Mouse (Mus musculus) activated CD4-positive, CD25-positive, alpha-beta regulatory T cell, adult 4 months (primary cell): Measurements from ENCODE around the gene Cers6. TPM values are rescaled to one million over a fixed set of nuclear protein-coding genes. Genes with fewer than 3 reads are reported as not detected.

Experiments used
- ATAC-seq: one replicate; pipeline ENCODE4 v1.8.0; 2017
- polyA plus RNA-seq, 2 experiments: library from polyadenylated mRNA; unstranded; fragments of 100-300 nt; shearing (Covaris generic); gene quantifications; one replicate each; pipeline ENCODE4 v1.2.1; 2017

Gene Cers6
- polyA plus RNA-seq, 2 experiments from 2014 or later, result 1.7 to 4.2 TPM

GRCm38 (mm10) chr2:68884573-68884972, 23.3 kb downstream of the Cers6 start:
- no peak for ATAC-seq

GRCm38 (mm10) chr2:68885206-68885605, 24.0 kb downstream of the Cers6 start:
- ATAC-seq, result no peak

GRCm38 (mm10) chr2:68885766-68886496, 24.7 kb downstream of the Cers6 start:
- ATAC-seq, result no peak

- no peak for ATAC-seq
Measured at GRCm38 (mm10) chr2:68886661-68887060, 25.4 kb downstream of the Cers6 start.

GRCm38 (mm10) chr2:68888094-68888705, 27.0 kb downstream of the Cers6 start:
- no peak for ATAC-seq

- ATAC-seq, result no peak
Measured at GRCm38 (mm10) chr2:68889661-68890170, 28.5 kb downstream of the Cers6 start.

GRCm38 (mm10) chr2:68892476-68892875, 31.2 kb downstream of the Cers6 start:
- ATAC-seq, result no peak

- no peak for ATAC-seq
Measured at GRCm38 (mm10) chr2:68895044-68895764, 34.0 kb downstream of the Cers6 start.

GRCm38 (mm10) chr2:68896196-68896595, 35.0 kb downstream of the Cers6 start:
- ATAC-seq, result no peak

GRCm38 (mm10) chr2:68899770-68900521, 38.7 kb downstream of the Cers6 start:
- ATAC-seq, result no peak

- no peak for ATAC-seq
Measured at GRCm38 (mm10) chr2:68900640-68901378, 39.6 kb downstream of the Cers6 start.

- no peak for ATAC-seq
Measured at GRCm38 (mm10) chr2:68901708-68902107, 40.5 kb downstream of the Cers6 start.

- ATAC-seq, result no peak
Measured at GRCm38 (mm10) chr2:68902546-68902945, 41.3 kb downstream of the Cers6 start.

GRCm38 (mm10) chr2:68906921-68907320, 45.7 kb downstream of the Cers6 start:
- ATAC-seq, result no peak

GRCm38 (mm10) chr2:68907721-68908463, 46.7 kb downstream of the Cers6 start:
- peak; percentile 74 for ATAC-seq

GRCm38 (mm10) chr2:68910727-68911126, 49.5 kb downstream of the Cers6 start:
- ATAC-seq, result no peak

- ATAC-seq, result no peak
Measured at GRCm38 (mm10) chr2:68911587-68912483, 50.6 kb downstream of the Cers6 start.

- peak; percentile 54 for ATAC-seq
Measured at GRCm38 (mm10) chr2:68915742-68916141, 54.5 kb downstream of the Cers6 start.

- no peak for ATAC-seq
Measured at GRCm38 (mm10) chr2:68916299-68916698, 55.1 kb downstream of the Cers6 start.

GRCm38 (mm10) chr2:68917010-68917409, 55.8 kb downstream of the Cers6 start:
- ATAC-seq, result no peak
